Mouse (Mus musculus) neutrophil, adult 5-6 weeks (primary cell): ENCODE results near the gene Oscar. TPM values are rescaled to one million over a fixed set of nuclear protein-coding genes. Genes with fewer than 3 reads are reported as not detected.

Experiments
- ATAC-seq: fragments of 151-379, 151-347 bp; 2 replicates; pipeline ENCODE4 v1.8.0; 2017; ENCODE audit warnings: mild to moderate bottlenecking, moderate TSS enrichment; ENCODE audit not compliant: insufficient number of reproducible peaks, poor library complexity, low FRiP score, severe bottlenecking; ENCODE audit errors: extremely low read depth
- total RNA-seq: library from RNA; stranded (forward); fragments of 200-1000 nt; gene quantifications from 2 replicates; pipeline ENCODE4 v1.2.3, GENCODE M21; 2017

The Oscar gene
- not detected in 2 replicates for total RNA-seq

DNA sequence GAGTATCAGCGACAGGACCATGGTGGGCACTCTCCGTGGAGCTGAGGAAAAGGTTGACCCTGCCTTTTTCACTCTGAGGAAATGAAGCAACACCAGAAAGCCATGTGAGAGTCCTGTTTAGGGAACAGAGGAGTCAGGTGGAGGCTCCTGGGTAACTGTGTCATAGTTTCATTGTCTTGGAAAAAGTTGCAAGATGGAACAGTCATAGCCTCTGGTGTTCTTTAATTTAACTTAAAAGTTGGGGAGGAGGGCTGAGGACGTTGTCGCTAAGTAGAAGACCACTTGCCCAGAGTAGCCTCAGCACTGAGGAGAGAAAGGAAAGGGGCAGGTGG lies at the start of gene Oscar:
Oscar (minus strand) TSS at position 101 of the 332 bp plus-strand sequence.
- no peak for ATAC-seq

- peak; percentile 98 for ATAC-seq
Observed at GRCm38 (mm10) chr7:3665215-3666114, 49.5 kb upstream of the Oscar start, which contains the start of gene Leng1. TSS of gene Leng1 (minus strand) at chr7:3665840.

DNA sequence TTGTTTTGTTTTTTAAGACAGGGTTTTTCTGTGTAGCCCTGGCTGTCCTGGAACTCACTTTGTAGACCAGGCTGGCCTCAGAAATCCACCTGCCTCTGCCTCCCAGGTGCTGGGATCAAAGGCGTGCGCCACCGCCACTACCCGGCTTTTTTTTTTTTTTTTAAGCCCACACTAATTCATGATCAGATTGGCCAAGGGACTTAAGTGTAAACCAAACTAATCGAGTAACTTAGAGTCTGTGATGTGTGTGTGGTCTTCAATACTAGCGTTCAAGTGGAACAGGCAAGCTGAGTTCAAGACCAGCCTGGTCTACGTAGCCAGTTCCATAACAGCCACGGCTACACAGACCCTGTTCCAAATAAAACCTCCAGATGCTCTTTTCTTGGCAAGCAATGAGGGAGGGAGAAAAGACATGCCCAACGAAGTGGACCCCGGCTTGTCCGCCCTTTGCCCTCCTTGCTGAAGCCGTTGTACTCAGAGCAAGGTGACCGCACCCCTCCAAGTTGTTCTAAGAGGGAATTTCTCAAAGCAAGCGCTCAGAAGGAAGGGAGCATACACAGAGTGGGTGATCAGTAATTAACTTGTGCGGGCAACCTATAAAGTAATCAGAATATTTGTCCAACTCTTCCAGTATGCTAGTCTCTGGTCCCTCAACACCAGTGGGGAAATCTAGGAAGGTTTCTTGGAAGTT lies 48.7 kb upstream of the Oscar start:
- ATAC-seq = no peak

GRCm38 (mm10) chr7:3658578-3658977 lies 42.6 kb upstream of the Oscar start:
- ATAC-seq = no peak

DNA sequence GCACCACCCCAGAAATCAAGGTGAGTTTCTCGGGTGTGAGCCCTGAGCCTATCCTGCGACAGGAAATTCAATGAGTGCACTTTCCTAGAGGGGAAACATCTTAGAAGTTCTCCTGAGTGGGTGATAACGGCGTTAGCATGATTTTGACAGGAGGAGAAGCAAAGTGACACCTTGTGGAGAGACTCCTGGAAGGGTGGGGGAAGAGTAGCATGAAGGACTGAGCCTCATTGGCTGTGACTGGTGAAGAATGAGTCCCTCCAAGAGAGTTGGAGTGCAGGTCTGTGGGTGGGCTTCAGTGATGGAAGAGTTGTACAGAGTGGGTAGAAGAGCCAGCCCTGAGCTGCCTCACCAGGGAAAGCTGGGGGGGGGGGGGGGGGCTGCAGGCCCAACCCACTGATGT lies 41.0 kb upstream of the Oscar start:
- ATAC-seq = no peak

DNA sequence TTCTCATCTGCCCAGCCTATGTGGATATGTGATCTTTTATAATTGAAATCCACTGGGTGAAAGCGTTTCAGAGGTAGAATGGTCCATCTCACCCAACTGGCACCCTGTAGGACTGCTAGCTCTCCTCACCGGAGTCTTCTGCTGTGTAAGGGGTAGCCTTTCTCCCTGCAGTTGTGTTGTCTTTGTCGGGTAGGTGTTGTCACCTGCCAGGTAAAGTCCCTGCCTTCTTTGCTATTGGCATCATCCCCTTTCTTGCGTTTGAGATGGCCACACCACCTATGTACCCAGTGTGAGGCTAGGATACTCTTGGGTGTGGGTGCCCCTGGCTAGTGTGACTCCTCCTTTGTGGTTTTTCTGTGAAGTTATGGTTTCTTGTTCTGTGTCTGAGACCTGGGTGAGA lies 30.7 kb upstream of the Oscar start:
- ATAC-seq = no peak

GRCm38 (mm10) chr7:3646188-3646587 lies 30.2 kb upstream of the Oscar start:
- ATAC-seq = no peak

GRCm38 (mm10) chr7:3645488-3646025 lies 29.6 kb upstream of the Oscar start:
- no peak for ATAC-seq

DNA sequence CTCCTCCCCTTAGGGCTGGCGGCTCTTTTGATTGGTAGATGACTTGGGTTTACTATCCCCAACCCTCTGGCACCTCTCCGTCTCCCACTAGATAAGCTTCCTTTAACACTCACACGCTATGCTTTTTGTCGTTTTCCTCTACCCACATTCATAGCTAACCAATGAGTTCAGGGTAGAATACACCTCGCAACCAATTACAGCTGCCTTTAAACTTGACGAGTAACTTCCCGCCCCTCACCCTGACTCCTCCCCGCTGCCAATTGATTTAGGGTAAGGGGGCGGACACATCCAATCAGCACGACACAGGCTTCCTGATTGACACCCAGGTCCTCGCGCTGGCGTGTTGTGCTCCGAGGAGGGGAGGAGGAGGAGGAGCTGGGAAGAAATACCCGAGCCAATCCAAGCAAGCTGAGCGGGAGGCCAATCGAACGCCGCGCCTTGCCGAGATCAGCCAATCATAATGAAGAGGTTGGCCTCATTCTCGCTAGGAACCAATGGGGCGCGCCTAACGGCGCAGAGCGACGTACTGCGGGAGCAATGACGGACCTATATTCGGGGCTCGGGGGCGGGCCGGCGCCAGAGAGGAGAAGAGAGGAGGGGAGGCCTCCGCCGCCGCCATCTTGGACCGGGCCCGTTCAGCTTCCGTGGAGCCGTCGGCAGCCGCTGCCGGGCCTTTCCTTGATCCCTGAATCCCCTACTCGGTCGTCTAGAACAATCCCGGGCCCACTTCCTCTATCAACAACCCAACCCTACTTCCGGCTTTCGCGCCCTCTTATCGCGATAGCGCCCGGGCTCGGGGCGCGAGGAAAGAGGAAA lies 28.9 kb upstream of the Oscar start, which contains the start of gene Cnot3:
Cnot3 (plus strand) TSS at position 597 of the 816 bp plus-strand sequence.
- peak; percentile 89 for ATAC-seq

DNA sequence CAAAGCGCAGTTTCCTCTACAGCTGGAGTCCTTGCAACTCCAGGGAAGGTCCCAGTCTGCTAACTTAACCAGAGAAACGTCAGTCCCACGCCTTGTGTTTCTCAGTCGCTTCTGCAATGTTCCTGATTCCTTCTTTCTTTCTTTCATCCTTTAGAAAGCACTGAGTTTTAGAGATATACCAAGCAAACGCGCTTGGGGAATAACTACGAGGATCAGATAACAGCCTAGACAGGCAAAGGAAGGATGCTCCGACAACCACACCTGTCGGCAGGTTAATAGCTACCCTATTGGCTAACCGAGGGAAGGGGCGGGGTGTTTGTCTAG lies 28.4 kb upstream of the Oscar start:
- ATAC-seq = no peak

GRCm38 (mm10) chr7:3643843-3644242 lies 27.9 kb upstream of the Oscar start:
- no peak for ATAC-seq

- ATAC-seq = no peak
Observed at GRCm38 (mm10) chr7:3643412-3643811, 27.5 kb upstream of the Oscar start.

DNA sequence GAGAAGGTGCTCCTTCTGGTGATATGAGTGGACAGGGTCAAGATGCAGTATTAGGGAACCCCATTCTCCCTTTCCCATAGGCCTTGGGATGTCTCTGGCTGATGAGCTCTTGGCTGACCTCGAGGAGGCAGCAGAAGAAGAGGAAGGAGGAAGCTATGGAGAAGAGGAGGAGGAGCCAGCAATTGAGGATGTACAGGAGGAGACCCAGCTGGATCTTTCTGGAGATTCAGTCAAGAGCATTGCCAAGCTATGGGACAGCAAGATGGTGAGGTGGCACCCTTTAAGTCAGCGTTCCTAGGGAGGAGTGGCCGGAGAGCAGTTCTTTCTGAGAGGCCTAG lies 14.5 kb upstream of the Oscar start:
- ATAC-seq = no peak

GRCm38 (mm10) chr7:3629543-3630477 lies 13.9 kb upstream of the Oscar start, which contains the start of the genes Tfpt and Prpf31:
TSS of gene Tfpt (minus strand) at chr7:3629929.
TSS of gene Prpf31 (plus strand) at chr7:3629985.
- ATAC-seq = peak; percentile 93

- no peak for ATAC-seq
Observed at GRCm38 (mm10) chr7:3629030-3629429, 13.1 kb upstream of the Oscar start.

GRCm38 (mm10) chr7:3617242-3617995 lies 1.5 kb upstream of the Oscar start, which contains the start of gene Ndufa3:
TSS of gene Ndufa3 (plus strand) at chr7:3617373.
- ATAC-seq = peak; percentile 97

GRCm38 (mm10) chr7:3616389-3617241 lies 658 bp upstream of the Oscar start:
- ATAC-seq = no peak
